Mouse (Mus musculus) MEL (cell line): ENCODE results near the gene Ap2m1. TPM values are rescaled to one million over a fixed set of nuclear protein-coding genes. Genes with fewer than 3 reads are reported as not detected.
A peak's percentile ranks its signal among the peaks of the same experiment; 100 is the strongest.

Source experiments
- DNase-seq: peaks from one replicate; pipeline ENCODE4 v3.0.0; 2011; ENCODE audit warnings: low read depth, low spot score
- H3K27ac ChIP-seq: 2 replicates; pipeline ENCODE4 v1.5.1; 2012; ENCODE audit warnings: low read depth, mild to moderate bottlenecking, control low read depth, low read length, moderate library complexity; ENCODE audit not compliant: control insufficient read depth
- H3K27me3 ChIP-seq, 2 experiments: fragments of 150-350 bp in 1 of 2; sonication (generic) in 1 of 2; 2 replicates each; pipeline ENCODE4 v1.6.1; 2012; ENCODE audit warnings: low read length in 2 of 2, mild to moderate bottlenecking in 2 of 2, improper control_type of control experiment in 1 of 2, moderate library complexity in 1 of 2; ENCODE audit not compliant: insufficient read depth in 2 of 2, control insufficient read depth in 1 of 2
- H3K36me3 ChIP-seq, 2 experiments: 2 replicates each; pipeline ENCODE4 v1.6.1; 2012 to 2014; ENCODE audit warnings: low read length in 2 of 2, improper control_type of control experiment in 1 of 2, inconsistent platforms in 1 of 2, mild to moderate bottlenecking in 1 of 2; ENCODE audit not compliant: insufficient read depth in 2 of 2, control insufficient read depth in 1 of 2
- H3K4me1 ChIP-seq, 2 experiments: fragments of 150-350 bp in 1 of 2; sonication (generic) in 1 of 2; 2 replicates each; pipeline ENCODE4 v1.6.1; 2012; ENCODE audit warnings: low read length in 2 of 2, improper control_type of control experiment in 1 of 2, mild to moderate bottlenecking in 1 of 2; ENCODE audit not compliant: insufficient read depth in 2 of 2, control insufficient read depth in 1 of 2
- H3K4me3 ChIP-seq, 2 experiments: fragments of 150-350 bp in 1 of 2; sonication (generic) in 1 of 2; 2 replicates each; pipeline ENCODE4 v1.5.1; 2012; ENCODE audit warnings: low read depth in 2 of 2, low read length in 2 of 2, mild to moderate bottlenecking in 2 of 2, moderate library complexity in 2 of 2, control low read depth in 1 of 2, improper control_type of control experiment in 1 of 2; ENCODE audit not compliant: control insufficient read depth in 1 of 2, insufficient read depth in 1 of 2
- H3K79me2 ChIP-seq: 2 replicates; pipeline ENCODE4 v1.6.1; 2012; ENCODE audit warnings: mild to moderate bottlenecking, low read length, moderate library complexity; ENCODE audit not compliant: control insufficient read depth, poor library complexity, insufficient read depth
- H3K9ac ChIP-seq: 2 replicates; pipeline ENCODE4 v1.6.1; 2012; ENCODE audit warnings: low read depth, mild to moderate bottlenecking, control low read depth, low read length, moderate library complexity; ENCODE audit not compliant: control insufficient read depth, poor library complexity, severe bottlenecking
- H3K9me3 ChIP-seq: fragments of 150-350 bp; sonication (generic); replicated peaks from 2 replicates; pipeline ENCODE4 v1.6.1; 2012; ENCODE audit warnings: mild to moderate bottlenecking, low read length, improper control_type of control experiment, moderate library complexity; ENCODE audit not compliant: insufficient read depth
- BHLHE40 ChIP-seq: IDR thresholded peaks from 2 replicates; pipeline ENCODE4 v1.6.1; 2012; ENCODE audit warnings: low read depth, mild to moderate bottlenecking, inconsistent platforms, low read length, improper control_type of control experiment, borderline replicate concordance
- CTCF ChIP-seq, 3 experiments: IDR thresholded peaks in 2 of 3; conservative IDR thresholded peaks in 1 of 3; 2 replicates each; pipeline ENCODE4 v1.5.1; 2011 to 2012; ENCODE audit warnings: low read length in 3 of 3, low read depth in 2 of 3, mild to moderate bottlenecking in 2 of 3, improper control_type of control experiment in 1 of 3, inconsistent platforms in 1 of 3, mixed read lengths in 1 of 3, moderate library complexity in 1 of 3; ENCODE audit not compliant: control insufficient read depth in 1 of 3, insufficient read depth in 1 of 3, poor library complexity in 1 of 3, severe bottlenecking in 1 of 3
- E2F4 ChIP-seq: IDR thresholded peaks from 2 replicates; pipeline ENCODE4 v1.6.1; 2011; ENCODE audit warnings: low read depth, low read length, improper control_type of control experiment, borderline replicate concordance
- EP300 ChIP-seq, 2 experiments: IDR thresholded peaks; 2 replicates each; pipeline ENCODE4 v1.6.1; 2011; ENCODE audit warnings: improper control_type of control experiment in 2 of 2, low read length in 2 of 2, low read depth in 1 of 2, mild to moderate bottlenecking in 1 of 2
- GABPA ChIP-seq: IDR thresholded peaks from 2 replicates; pipeline ENCODE4 v1.6.1; 2012; ENCODE audit warnings: low read depth, mild to moderate bottlenecking, inconsistent platforms, low read length, improper control_type of control experiment, moderate library complexity
- HCFC1 ChIP-seq: IDR thresholded peaks from 2 replicates; pipeline ENCODE4 v1.6.1; 2012; ENCODE audit warnings: low read depth, mild to moderate bottlenecking, inconsistent platforms, low read length, improper control_type of control experiment, moderate library complexity
- JUND ChIP-seq: IDR thresholded peaks from 2 replicates; pipeline ENCODE4 v1.6.1; 2011; ENCODE audit warnings: low read depth, mild to moderate bottlenecking, improper control_type of control experiment, low read length
- KAT2A ChIP-seq: conservative IDR thresholded peaks from 2 replicates; pipeline ENCODE4 v1.6.1; 2012; ENCODE audit warnings: low read depth, low read length, improper control_type of control experiment, inconsistent platforms
- MAX ChIP-seq: IDR thresholded peaks from 2 replicates; pipeline ENCODE4 v1.6.1; 2011; ENCODE audit warnings: low read length, improper control_type of control experiment
- MAZ ChIP-seq: IDR thresholded peaks from 2 replicates; pipeline ENCODE4 v1.6.1; 2012; ENCODE audit warnings: low read depth, mild to moderate bottlenecking, inconsistent platforms, low read length, improper control_type of control experiment
- MEF2A ChIP-seq: IDR thresholded peaks from 2 replicates; pipeline ENCODE4 v1.6.1; 2014; ENCODE audit warnings: low read depth, mild to moderate bottlenecking, inconsistent platforms, low read length, improper control_type of control experiment; ENCODE audit not compliant: poor library complexity, insufficient replicate concordance, severe bottlenecking; ENCODE audit errors: extremely low read depth
- MXI1 ChIP-seq: IDR thresholded peaks from 2 replicates; pipeline ENCODE4 v1.6.1; 2011; ENCODE audit warnings: mild to moderate bottlenecking, low read depth, low read length, improper control_type of control experiment
- MYB ChIP-seq: IDR thresholded peaks from 2 replicates; pipeline ENCODE4 v1.6.1; 2011; ENCODE audit warnings: mild to moderate bottlenecking, low read depth, low read length, improper control_type of control experiment
- POLR2A ChIP-seq, 2 experiments: IDR thresholded peaks; 2 replicates each; pipeline ENCODE4 v1.6.1; 2011 to 2012; ENCODE audit warnings: low read length in 2 of 2, mild to moderate bottlenecking in 2 of 2, control low read depth in 1 of 2, improper control_type of control experiment in 1 of 2, low read depth in 1 of 2, moderate library complexity in 1 of 2; ENCODE audit not compliant: control insufficient read depth in 1 of 2, insufficient read depth in 1 of 2, poor library complexity in 1 of 2
- POLR2AphosphoS2 ChIP-seq: IDR thresholded peaks from 2 replicates; pipeline ENCODE4 v1.6.1; 2011; ENCODE audit warnings: low read length, improper control_type of control experiment
- SIN3A ChIP-seq: IDR thresholded peaks from 2 replicates; pipeline ENCODE4 v1.6.1; 2012; ENCODE audit warnings: low read length, improper control_type of control experiment, inconsistent platforms
- TBP ChIP-seq: IDR thresholded peaks from 2 replicates; pipeline ENCODE4 v1.8.0; 2011; ENCODE audit warnings: low read depth, low read length, improper control_type of control experiment
- TCF12 ChIP-seq: IDR thresholded peaks from 2 replicates; pipeline ENCODE4 v1.6.1; 2014; ENCODE audit warnings: low read depth, mild to moderate bottlenecking, inconsistent platforms, low read length, improper control_type of control experiment, moderate library complexity
- UBTF ChIP-seq: IDR thresholded peaks from 2 replicates; pipeline ENCODE4 v1.6.1; 2012; ENCODE audit warnings: low read depth, mild to moderate bottlenecking, inconsistent platforms, low read length, improper control_type of control experiment, moderate library complexity, borderline replicate concordance; ENCODE audit not compliant: insufficient read depth
- USF1 ChIP-seq: IDR thresholded peaks from 2 replicates; pipeline ENCODE4 v1.6.1; 2014; ENCODE audit warnings: low read depth, mild to moderate bottlenecking, inconsistent platforms, low read length, improper control_type of control experiment, moderate library complexity
- ZC3H11A ChIP-seq: IDR thresholded peaks from 2 replicates; pipeline ENCODE4 v1.6.1; 2012; ENCODE audit warnings: low read depth, mild to moderate bottlenecking, inconsistent platforms, low read length, improper control_type of control experiment
- ZKSCAN1 ChIP-seq: IDR thresholded peaks from 2 replicates; pipeline ENCODE4 v1.6.1; 2012; ENCODE audit warnings: low read depth, mild to moderate bottlenecking, inconsistent platforms, low read length, improper control_type of control experiment, moderate library complexity
- ZNF384 ChIP-seq: IDR thresholded peaks from 2 replicates; pipeline ENCODE4 v1.6.1; 2012; ENCODE audit warnings: low read depth, mild to moderate bottlenecking, inconsistent platforms, low read length, improper control_type of control experiment
- polyA plus RNA-seq, 2 experiments: library from polyadenylated mRNA; stranded (reverse) in 1 of 2; unstranded in 1 of 2; fragments of >175 nt in 1 of 2; fragments of >200 nt in 1 of 2; gene quantifications; 2 replicates each; pipeline versions ENCODE4 v1.2.1 to v1.2.4; 2012; ENCODE audit warnings: low replicate concordance in 2 of 2, low read depth in 1 of 2; ENCODE audit not compliant: insufficient read length in 2 of 2, insufficient read depth in 1 of 2, missing spikeins in 1 of 2
- total RNA-seq: library from RNA; depleted of rRNA; stranded (reverse); fragments of 300-350 nt; gene quantifications from 2 replicates; pipeline ENCODE4 v1.2.3, GENCODE M21; 2012

Gene Ap2m1
- total and polyA plus RNA-seq, 3 experiments: 185 to 1,810 (median 312) TPM

DNA sequence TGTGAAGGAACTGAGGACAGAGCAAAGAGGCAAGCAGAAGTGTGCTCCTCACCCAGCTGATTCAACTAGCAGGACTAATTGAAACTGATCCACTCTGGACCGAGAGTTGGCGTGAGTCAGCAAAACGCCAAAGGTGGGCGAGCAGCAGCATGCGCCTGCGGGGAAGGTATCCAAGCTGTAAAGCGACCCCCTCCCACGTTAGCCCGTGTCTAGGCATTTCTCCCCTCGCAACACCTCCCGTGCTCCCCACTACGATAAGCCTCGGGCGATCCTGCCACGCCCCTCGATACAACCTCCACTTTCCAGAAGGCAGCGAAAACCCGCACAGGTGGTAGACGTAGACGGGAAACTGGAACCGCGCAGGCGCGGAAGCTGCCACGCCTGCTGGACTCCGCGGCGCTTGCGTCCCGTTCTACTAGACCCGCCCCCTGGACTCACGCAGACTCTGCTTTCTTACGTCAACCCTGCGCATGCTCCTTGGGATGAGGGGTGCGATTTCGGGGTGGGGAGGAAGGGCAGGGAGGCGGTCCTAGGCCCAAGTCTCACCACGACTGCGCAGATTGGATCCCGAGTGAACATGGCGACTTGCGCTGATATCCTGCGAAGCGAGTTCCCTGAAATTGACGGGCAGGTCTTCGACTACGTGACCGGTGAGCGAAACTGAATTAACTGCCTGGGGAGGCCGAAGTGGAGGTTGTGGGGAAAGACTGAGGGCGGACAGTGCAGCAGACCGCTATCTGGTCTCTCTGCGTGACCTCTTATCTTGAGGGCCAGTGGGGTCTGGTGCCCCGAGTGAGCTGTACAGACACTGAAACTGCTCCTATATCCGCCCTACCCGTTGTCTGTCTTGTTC lies 13.0 kb downstream of the Ap2m1 start, which contains the start of gene Abcf3 (continued):
- no peak for TF ChIP-seq ZC3H11A
- peak; percentile 45 to 90; a peak in 3 of 4 replicates for TF ChIP-seq POLR2A (IDR thresholded peaks at IDR 0.05; ENCODE audit: control insufficient read depth in 1 of 2, insufficient read depth in 1 of 2, low read depth in 1 of 2, low read length in 2 of 2, poor library complexity in 1 of 2)
- TF ChIP-seq TBP: peak; percentile 74
- TF ChIP-seq EP300 (IDR thresholded peaks at IDR 0.05; ENCODE audit: low read depth in 1 of 2, low read length in 2 of 2): peak in 1 of 2 experiments; percentile 19; a peak in 1 of 4 replicates
- no peak for TF ChIP-seq ZNF384
- TF ChIP-seq GABPA: peak; percentile 69
- TF ChIP-seq KAT2A: no peak; the same call in 1 of the 2 replicates
- TF ChIP-seq POLR2AphosphoS2: peak; percentile 95
- no peak for TF ChIP-seq MEF2A
- peak; percentile 88 for TF ChIP-seq HCFC1
- TF ChIP-seq E2F4: no peak
- no peak for TF ChIP-seq CTCF (IDR thresholded peaks at IDR 0.05 in 2 of 3, conservative IDR thresholded peaks at IDR 0.05 in 1 of 3; ENCODE audit: control insufficient read depth in 1 of 3, insufficient read depth in 1 of 3, low read depth in 2 of 3, low read length in 3 of 3, poor library complexity in 1 of 3, severe bottlenecking in 1 of 3)
- TF ChIP-seq MAX: peak; percentile 59

DNA sequence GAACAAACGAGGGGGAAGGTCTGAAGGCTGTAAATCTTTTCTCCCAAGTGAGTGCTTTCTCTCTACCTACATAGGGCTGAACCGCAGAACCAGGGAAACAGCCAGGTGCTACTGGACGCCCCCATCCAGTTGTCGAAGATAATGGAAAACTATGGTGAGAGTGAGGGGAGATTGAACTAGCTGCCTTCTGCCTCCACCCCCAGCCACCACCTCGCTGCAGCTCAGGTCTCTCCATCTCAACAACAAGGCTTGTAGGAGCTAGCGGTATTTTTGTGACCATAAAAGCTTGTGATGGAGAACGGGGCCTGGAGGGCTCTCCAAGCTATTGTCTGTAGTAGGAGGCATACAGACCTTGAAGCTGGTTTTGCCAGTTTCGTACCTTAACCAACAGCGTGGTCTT lies 13.9 kb downstream of the Ap2m1 start:
- Histone ChIP-seq H3K79me2 (peaks cover 13% of the 10 kb centered on the region), H3K36me3 (peaks cover 7 to 14% of the 10 kb centered on the region in 2 experiments), H3K4me1 (peaks cover 0 to 10% of the 10 kb centered on the region in 2 experiments; a peak in 3 of 4 replicates), H3K9ac (peak overlapping the region; percentile 89), H3K27ac (no peak overlapping the region), H3K27me3 (no peaks in the 10 kb centered on the region), H3K4me3 (peak overlapping the region; percentile 91 to 94), H3K9me3 (no peaks in the 10 kb centered on the region)
- no peak for DNase-seq
- TF ChIP-seq BHLHE40 (no peak), TCF12 (no peak), USF1 (no peak), MAZ (no peak), E2F4 (no peak), ZNF384 (no peak), HCFC1 (no peak), ZKSCAN1 (no peak), ZC3H11A (no peak), MYB (no peak), SIN3A (no peak), MXI1 (no peak), POLR2AphosphoS2 (no peak), JUND (no peak), KAT2A (no peak), UBTF (no peak)
